Mouse (Mus musculus) common myeloid progenitor, adult 5-6 weeks (primary cell): ENCODE data around the gene Tle6. TPM values are rescaled to one million over a fixed set of nuclear protein-coding genes. Genes with fewer than 3 reads are reported as not detected.

ENCODE experiments used
- ATAC-seq: replicated peaks from 2 replicates; pipeline ENCODE4 v1.8.0; 2016; ENCODE audit warnings: low read depth, mild to moderate bottlenecking, moderate TSS enrichment, inconsistent platforms; ENCODE audit not compliant: poor library complexity, severe bottlenecking
- total RNA-seq: library from RNA; stranded (forward); fragments of 200-1000, 187-1606 nt; gene quantifications from 2 replicates; pipeline ENCODE4 v1.2.3, GENCODE M21; 2017

Tle6 gene
- total RNA-seq, 1 experiment from 2014 or later: 26.1 TPM

GRCm38 (mm10) chr10:81546332-81546731 lies 54.5 kb downstream of the Tle6 start:
- ATAC-seq: no peak

DNA sequence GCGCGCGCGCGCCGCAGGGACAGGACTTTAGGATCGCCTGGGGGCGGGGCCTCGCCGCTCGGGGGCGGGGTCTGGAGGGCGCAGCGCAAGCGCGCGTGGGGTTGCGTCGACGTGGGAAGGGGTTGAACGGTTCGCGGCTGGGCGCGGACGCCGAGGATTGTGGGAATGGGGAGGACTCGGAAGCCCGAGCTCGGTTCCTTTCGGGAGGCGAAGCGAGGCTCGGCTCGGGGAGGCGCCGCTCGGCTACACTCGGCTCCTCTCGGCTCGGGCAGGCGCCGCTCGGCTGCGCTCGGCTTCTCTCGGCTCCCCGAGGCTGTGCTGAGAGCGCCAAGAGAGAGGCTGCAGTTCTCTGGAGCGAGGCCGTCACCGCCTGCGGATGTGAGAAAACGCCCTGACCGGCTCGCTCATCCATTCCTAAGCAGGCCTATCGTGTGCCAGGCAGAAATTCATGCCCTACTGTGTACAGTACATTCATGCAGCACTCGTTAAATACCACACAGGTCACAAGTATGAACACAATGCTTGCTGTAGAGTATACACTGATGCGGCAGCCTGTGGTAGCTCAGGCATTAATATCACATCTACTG lies 55.6 kb downstream of the Tle6 start, which contains the start of gene Gna11:
Gna11 (minus strand) TSS at position 30 of the 587 bp plus-strand sequence.
- peak; percentile 90 for ATAC-seq

DNA sequence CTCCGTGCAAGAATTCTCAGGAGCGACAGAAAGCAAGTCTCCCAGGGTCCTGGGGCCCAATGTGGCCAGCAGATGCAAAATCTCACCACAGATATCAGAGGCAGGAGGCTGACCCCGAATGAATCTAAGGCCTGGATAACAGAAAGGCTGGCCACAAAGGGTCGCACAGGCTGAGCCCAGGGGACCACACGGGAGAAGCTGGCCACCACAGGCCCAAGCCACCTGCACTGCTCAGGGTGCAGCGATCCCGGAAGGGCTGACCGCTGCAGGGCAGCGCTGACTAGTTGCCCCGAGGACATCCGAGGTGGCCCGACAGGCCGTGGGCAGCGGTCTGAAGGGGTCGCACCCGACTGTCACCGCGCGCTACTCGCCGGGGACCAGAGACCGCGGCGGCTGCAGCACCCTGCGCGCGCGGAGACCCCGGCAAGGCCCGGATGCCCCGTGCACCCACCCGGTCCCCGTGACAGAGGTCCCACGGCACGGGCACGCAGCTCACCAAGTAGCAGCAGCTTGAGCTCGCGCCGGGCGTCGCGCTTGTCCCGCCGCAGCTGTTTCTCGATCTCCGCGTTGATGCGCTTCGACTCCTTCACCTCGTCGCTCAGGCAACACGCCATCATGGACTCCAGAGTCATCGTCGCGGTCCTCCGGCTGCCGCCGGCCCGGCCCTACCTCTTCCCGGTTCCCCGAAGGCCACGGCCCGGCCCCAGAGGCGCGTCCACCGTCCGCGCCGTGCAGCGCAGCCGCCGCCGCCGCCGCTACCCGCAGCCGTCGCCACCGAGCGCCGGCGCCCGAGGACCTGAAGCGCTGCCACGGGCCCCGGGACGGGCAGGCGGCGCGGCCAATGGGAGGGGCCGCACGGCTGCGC lies 56.3 kb downstream of the Tle6 start:
- ATAC-seq: no peak

GRCm38 (mm10) chr10:81543633-81544032 lies 57.2 kb downstream of the Tle6 start:
- no peak for ATAC-seq

- no peak for ATAC-seq
Observed at GRCm38 (mm10) chr10:81542727-81543460, 58.0 kb downstream of the Tle6 start.

DNA sequence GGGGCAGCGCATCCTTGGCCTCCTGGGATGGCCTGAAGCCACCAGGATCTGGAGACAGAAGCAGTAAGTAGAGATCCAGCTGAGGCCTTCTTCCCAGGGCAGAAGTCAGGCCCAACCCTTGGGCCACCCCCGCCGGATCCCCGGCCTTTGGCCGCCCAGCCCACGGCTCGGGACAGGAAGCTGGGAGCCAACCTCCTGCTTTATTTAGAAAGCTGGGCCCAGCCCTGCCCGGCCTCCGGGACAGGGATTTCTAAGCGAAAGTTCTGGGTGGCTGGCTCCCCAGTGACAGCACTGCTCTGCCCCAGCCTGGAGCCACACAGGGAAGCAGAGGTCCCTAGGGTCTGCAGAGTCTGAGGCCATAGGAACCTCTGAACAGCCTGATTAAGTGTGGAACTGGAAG lies 59.1 kb downstream of the Tle6 start:
- ATAC-seq: no peak

DNA sequence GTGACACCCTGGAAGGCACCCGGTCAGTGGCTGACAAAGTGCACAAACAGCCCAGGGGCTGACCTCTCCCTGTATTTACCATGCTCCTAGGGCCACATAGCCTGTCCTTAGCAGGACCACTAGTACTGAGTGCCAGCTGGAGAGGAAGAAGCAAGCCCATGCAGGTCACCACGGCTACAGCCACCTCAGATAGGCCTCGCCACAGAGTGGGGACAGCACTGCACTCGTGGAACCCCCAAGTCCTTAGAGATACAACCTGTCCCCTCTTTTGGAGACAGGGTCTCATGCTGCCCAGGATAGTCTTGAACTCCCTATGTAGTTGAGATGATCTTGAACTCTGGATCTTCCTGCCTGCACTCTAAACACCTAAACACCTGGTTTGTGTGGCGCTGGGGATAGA lies 59.5 kb downstream of the Tle6 start:
- no peak for ATAC-seq

Other genes starting within 250 kb of the Tle6 start
- gene Mfsd12, start 243.6 kb downstream of the Tle6 start, total RNA-seq: 8.7 and 17.4 TPM in 2 replicates
- gene 4930404N11Rik, start 235.3 kb downstream of the Tle6 start, total RNA-seq: 0.23 TPM in 1 of 2 replicates, not detected in the other
- gene Fzr1, start 222.6 kb downstream of the Tle6 start, total RNA-seq: 21.9 and 24.8 TPM in 2 replicates
- gene Dohh, start 216.6 kb downstream of the Tle6 start, total RNA-seq: 34.7 and 50.7 TPM in 2 replicates
- gene Gm48551, start 216.6 kb downstream of the Tle6 start, total RNA-seq: 0.19 and 2.4 TPM in 2 replicates
- gene Gm48552, start 212.1 kb downstream of the Tle6 start, total RNA-seq: 1.6 TPM in 1 of 2 replicates, not detected in the other
- gene Smim24, start 208.0 kb downstream of the Tle6 start, total RNA-seq: 5.0 and 13.2 TPM in 2 replicates
- gene Nfic, start 145.4 kb downstream of the Tle6 start, total RNA-seq: 13.7 and 18.2 TPM in 2 replicates
- 0.14 TPM in 1 of 2 replicates, not detected in the other for gene Celf5, start 118.4 kb downstream of the Tle6 start, total RNA-seq
- gene Ncln, start 104.7 kb downstream of the Tle6 start, total RNA-seq: 46.6 and 52.9 TPM in 2 replicates
- gene S1pr4, start 100.9 kb downstream of the Tle6 start, total RNA-seq: 10.3 and 14.4 TPM in 2 replicates
- 30.6 and 39.1 TPM in 2 replicates for gene Gna15, start 76.8 kb downstream of the Tle6 start, total RNA-seq
- 5.0 and 5.7 TPM in 2 replicates for gene Gna11, start 55.9 kb downstream of the Tle6 start, total RNA-seq
- 134 and 183 TPM in 2 replicates for gene Aes, start 41.6 kb downstream of the Tle6 start, total RNA-seq
- gene Tle2, start 26.5 kb downstream of the Tle6 start, total RNA-seq: 1.5 and 3.3 TPM in 2 replicates
- 1.4 and 2.1 TPM in 2 replicates for gene BC025920, start 5.2 kb upstream of the Tle6 start, total RNA-seq
- 3.7 and 5.2 TPM in 2 replicates for gene Sirt6, start 26.7 kb upstream of the Tle6 start, total RNA-seq
- gene Ankrd24, start 27.5 kb upstream of the Tle6 start, total RNA-seq: 8.1 and 10.6 TPM in 2 replicates
- gene Gm10778, start 48.0 kb upstream of the Tle6 start, total RNA-seq: 3.6 and 5.5 TPM in 2 replicates
- gene Zfp433, start 103.8 kb upstream of the Tle6 start, total RNA-seq: 20.1 and 22.7 TPM in 2 replicates
- 1.2 and 4.0 TPM in 2 replicates for gene Gm3055, start 170.1 kb upstream of the Tle6 start, total RNA-seq
- gene Gm4767, start 211.1 kb upstream of the Tle6 start, total RNA-seq: 2.3 TPM in 1 of 2 replicates, not detected in the other